Mouse (Mus musculus) G1E (cell line): ENCODE data around the gene 1700013G24Rik.

Source experiments
- CTCF ChIP-seq: IDR thresholded peaks from 2 replicates; pipeline ENCODE4 v1.5.1; 2012; ENCODE audit warnings: low read depth, low read length, inconsistent platforms, mixed read lengths
- POLR2AphosphoS5 ChIP-seq: IDR thresholded peaks from 2 replicates; pipeline ENCODE4 v1.6.1; 2012; ENCODE audit warnings: low read depth, low read length, inconsistent platforms; ENCODE audit not compliant: insufficient replicate concordance

- TF ChIP-seq CTCF = no peak
- no peak for TF ChIP-seq POLR2AphosphoS5
Measured at GRCm38 (mm10) chr4:137473701-137474388, 20.8 kb downstream of the 1700013G24Rik start.
